Mouse (Mus musculus) hindbrain, embryonic 16.5 days (tissue): ENCODE data around the gene Depdc7. TPM values are rescaled to one million over a fixed set of nuclear protein-coding genes. Genes with fewer than 3 reads are reported as not detected.

Source experiments
- ATAC-seq: fragments of 200-750 bp; cut with Nextera tagmentation; 2 replicates; pipeline ENCODE4 v1.8.0; 2017; ENCODE audit warnings: moderate TSS enrichment, moderate library complexity
- H3K27ac ChIP-seq: fragments of 300-500 bp; sonication (generic); 2 replicates; pipeline ENCODE4 v1.5.1; 2014; ENCODE audit warnings: low read depth, mild to moderate bottlenecking, control low read depth, low read length, moderate library complexity
- H3K27me3 ChIP-seq: fragments of 300-500 bp; sonication (generic); replicated peaks from 2 replicates; pipeline ENCODE4 v1.6.1; 2014; ENCODE audit warnings: low read length; ENCODE audit not compliant: control insufficient read depth, insufficient read depth
- H3K36me3 ChIP-seq: fragments of 300-500 bp; sonication (generic); 2 replicates; pipeline ENCODE4 v1.6.1; 2014; ENCODE audit warnings: mild to moderate bottlenecking, low read length, moderate library complexity, mixed read lengths; ENCODE audit not compliant: control insufficient read depth, insufficient read depth
- H3K4me1 ChIP-seq: fragments of 300-500 bp; sonication (generic); 2 replicates; pipeline ENCODE4 v1.6.1; 2014; ENCODE audit warnings: low read depth, low read length; ENCODE audit not compliant: control insufficient read depth, insufficient read depth
- H3K4me2 ChIP-seq: fragments of 300-500 bp; sonication (generic); 2 replicates; pipeline ENCODE4 v1.6.1; 2014; ENCODE audit warnings: mild to moderate bottlenecking, low read length, control low read depth, moderate library complexity
- H3K4me3 ChIP-seq: fragments of 300-500 bp; sonication (generic); 2 replicates; pipeline ENCODE4 v1.5.1; 2014; ENCODE audit warnings: mild to moderate bottlenecking, low read length, control low read depth, moderate library complexity
- H3K9ac ChIP-seq: fragments of 300-500 bp; sonication (generic); 2 replicates; pipeline ENCODE4 v1.6.1; 2014; ENCODE audit warnings: low read depth, mild to moderate bottlenecking, control low read depth, low read length, moderate library complexity
- H3K9me3 ChIP-seq: fragments of 300-500 bp; sonication (generic); 2 replicates; pipeline ENCODE4 v1.6.1; 2014; ENCODE audit warnings: mild to moderate bottlenecking, low read length, moderate library complexity; ENCODE audit not compliant: control insufficient read depth
- WGBS: fragments of 180-500 bp; shearing (Covaris S2); extraction: QIAGEN DNeasy Blood & Tissue Kit; methylation state at CpG from one replicate; pipeline ENCODE4 v1.1.7; 2014; 5-methylcytosine and 5-hydroxymethylcytosine counted together
- polyA plus RNA-seq: library from polyadenylated mRNA; unstranded; fragments of >200 nt; fragmentation: Nextera tagmentation; extraction: Ambion mirVana; gene quantifications from 2 replicates; pipeline ENCODE4 v1.2.1, GENCODE M21; 2015

Gene Depdc7
- polyA plus RNA-seq, 1 experiment from 2014 or later, result 1.9 TPM

- no peak for ATAC-seq
- H3K4me3 ChIP-seq, result no peak overlapping the region
- 93% methylated on average over 4 of the region's 4 CpGs for WGBS
- H3K9me3 ChIP-seq, result no peaks in the 10 kb centered on the region
- H3K4me1 ChIP-seq, result no peaks in the 10 kb centered on the region
- H3K27me3 ChIP-seq, result no peaks in the 10 kb centered on the region
- H3K4me2 ChIP-seq, result no peak overlapping the region
- peaks cover 19% of the 10 kb centered on the region for H3K36me3 ChIP-seq
- no peak overlapping the region for H3K9ac ChIP-seq
- no peak overlapping the region for H3K27ac ChIP-seq
Observed at GRCm38 (mm10) chr2:104684771-104685170, 57.9 kb downstream of the Depdc7 start.

- no peak overlapping the region for H3K4me3 ChIP-seq
- ATAC-seq, result no peak
- H3K36me3 ChIP-seq, result peaks cover 15% of the 10 kb centered on the region
- no peak overlapping the region for H3K27ac ChIP-seq
- 87% methylated on average over 3 of the region's 3 CpGs for WGBS
- H3K4me2 ChIP-seq, result no peak overlapping the region
- no peaks in the 10 kb centered on the region for H3K27me3 ChIP-seq
- H3K9me3 ChIP-seq, result no peaks in the 10 kb centered on the region
- no peak overlapping the region for H3K9ac ChIP-seq
- no peaks in the 10 kb centered on the region for H3K4me1 ChIP-seq
Observed at GRCm38 (mm10) chr2:104677326-104677725, 65.4 kb downstream of the Depdc7 start.

Other genes starting within 250 kb of the Depdc7 start
- gene Hipk3, start 248.4 kb downstream of the Depdc7 start, polyA plus RNA-seq, result 6.1 and 7.7 TPM in 2 replicates
- 73.8 and 76.7 TPM in 2 replicates for gene Cstf3, start 152.4 kb downstream of the Depdc7 start, polyA plus RNA-seq
- gene Tcp11l1, start 30.7 kb downstream of the Depdc7 start, polyA plus RNA-seq, result 48.8 and 55.5 TPM in 2 replicates
- 0.30 TPM in 1 of 2 replicates, not detected in the other for gene Pin1rt1, start 26.5 kb downstream of the Depdc7 start, polyA plus RNA-seq
- gene Qser1, start 73.9 kb upstream of the Depdc7 start, polyA plus RNA-seq, result 5.3 and 6.7 TPM in 2 replicates
- gene Prrg4, start 107.0 kb upstream of the Depdc7 start, polyA plus RNA-seq, result 0.69 and 0.84 TPM in 2 replicates
- 5.9 and 6.9 TPM in 2 replicates for gene Ccdc73, start 124.9 kb upstream of the Depdc7 start, polyA plus RNA-seq